Mouse (Mus musculus) heart, adult 2 months (tissue): Measurements from ENCODE around the gene Cavin3. TPM values are rescaled to one million over a fixed set of nuclear protein-coding genes. Genes with fewer than 3 reads are reported as not detected.
A peak's percentile ranks its signal among the peaks of the same experiment; 100 is the strongest.

Experiments used
- DNase-seq, 2 experiments: peaks; one replicate each; pipeline ENCODE4 v3.0.0; 2021
- H3K27ac ChIP-seq: fragments of 200-600 bp; 2 replicates; pipeline ENCODE4 v1.8.1; 2022
- H3K27me3 ChIP-seq: fragments of 200-500 bp; 2 replicates; pipeline ENCODE4 v1.6.1; 2012; ENCODE audit warnings: mild to moderate bottlenecking, low read length, inconsistent platforms, mixed read lengths; ENCODE audit not compliant: control insufficient read depth, insufficient read depth
- H3K36me3 ChIP-seq: fragments of 200-500 bp; 2 replicates; pipeline ENCODE4 v1.6.1; 2012; ENCODE audit warnings: low read length, inconsistent platforms; ENCODE audit not compliant: control insufficient read depth, insufficient read depth
- H3K4me1 ChIP-seq: fragments of 200-500 bp; 2 replicates; pipeline ENCODE4 v1.6.1; 2011; ENCODE audit warnings: low read length; ENCODE audit not compliant: control insufficient read depth, insufficient read depth
- H3K4me3 ChIP-seq: fragments of 200-600 bp; 2 replicates; pipeline ENCODE4 v1.8.1; 2022
- H3K79me2 ChIP-seq: fragments of 200-500 bp; replicated peaks from 2 replicates; pipeline ENCODE4 v1.6.1; 2012; ENCODE audit warnings: mild to moderate bottlenecking, inconsistent platforms, low read length, moderate library complexity, mixed read lengths; ENCODE audit not compliant: control insufficient read depth, insufficient read depth
- H3K9ac ChIP-seq: fragments of 200-500 bp; 2 replicates; pipeline ENCODE4 v1.6.1; 2012; ENCODE audit warnings: low read depth, mild to moderate bottlenecking, control low read depth, inconsistent platforms, low read length, mixed read lengths
- CTCF ChIP-seq: fragments of 200-600 bp; IDR thresholded peaks from 2 replicates; pipeline ENCODE4 v1.8.1; 2022; ENCODE audit warnings: antibody characterized with exemption, mild to moderate bottlenecking, moderate library complexity
- EP300 ChIP-seq: fragments of 200-500 bp; IDR thresholded peaks from 2 replicates; pipeline ENCODE4 v1.6.1; 2011; ENCODE audit warnings: low read depth, low read length, control low read depth; ENCODE audit not compliant: insufficient read depth
- POLR2A ChIP-seq: fragments of 200-500 bp; IDR thresholded peaks from 2 replicates; pipeline ENCODE4 v1.6.1; 2011; ENCODE audit warnings: mild to moderate bottlenecking, low read depth, low read length, control low read depth; ENCODE audit not compliant: insufficient read depth
- WGBS: fragments of 180-500 bp; shearing (Covaris S2); methylation state at CpG from one replicate; pipeline ENCODE4 v1.1.7; 2018; 5-methylcytosine and 5-hydroxymethylcytosine counted together
- intact Hi-C: fragments of 180-260 bp; cut with DNase I; formaldehyde crosslinking; loops from one replicate; pipeline ENCODE4 v1.15.1; 2025
- polyA plus RNA-seq: library from polyadenylated mRNA; depleted of rRNA; stranded (reverse); fragments of >200 nt; gene quantifications from 2 replicates; pipeline ENCODE4 v1.2.3, GENCODE M21; 2012
- total RNA-seq, 2 experiments: library from RNA; stranded (reverse); gene quantifications; 2 replicates each; pipeline ENCODE4 v1.2.3; 2021

The Cavin3 gene
- total and polyA plus RNA-seq, 3 experiments, result 17.5 to 24.0 (median 21.0) TPM

DNA sequence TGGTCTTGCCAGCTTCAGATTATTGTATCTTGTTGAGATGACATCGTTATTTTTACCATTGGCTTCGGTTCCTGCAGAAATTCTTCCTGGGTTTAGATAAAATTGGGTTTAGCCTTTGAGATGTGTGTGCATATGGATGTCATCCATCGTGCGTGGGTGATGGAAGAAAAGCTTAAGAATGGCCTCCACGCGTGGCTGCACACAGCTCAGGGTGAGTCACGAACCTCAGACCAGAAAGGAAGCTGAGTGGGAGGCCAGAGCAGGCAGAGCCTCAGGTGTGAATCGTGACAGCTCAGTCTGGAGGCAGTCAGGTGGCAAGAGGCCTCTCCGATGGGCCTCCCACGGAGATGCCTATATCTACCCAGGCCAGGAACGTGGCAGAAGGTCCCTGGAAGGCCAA lies 37.2 kb upstream of the Cavin3 start:
- Histone ChIP-seq H3K4me3 (no peak overlapping the region), H3K27me3 (no peaks in the 10 kb centered on the region), H3K27ac (no peak overlapping the region), H3K79me2 (no peaks in the 10 kb centered on the region), H3K4me1 (no peaks in the 10 kb centered on the region), H3K9ac (no peak overlapping the region), H3K36me3 (no peaks in the 10 kb centered on the region)
- TF ChIP-seq CTCF (no peak), POLR2A (no peak)
- 66% methylated on average over 11 of the region's 11 CpGs for WGBS
- intact Hi-C loops, result loop anchor here (10.0 kb wide), 1 partner anchor 265 kb away; no protein-coding TSS in a partner anchor
- no peak for DNase-seq

DNA sequence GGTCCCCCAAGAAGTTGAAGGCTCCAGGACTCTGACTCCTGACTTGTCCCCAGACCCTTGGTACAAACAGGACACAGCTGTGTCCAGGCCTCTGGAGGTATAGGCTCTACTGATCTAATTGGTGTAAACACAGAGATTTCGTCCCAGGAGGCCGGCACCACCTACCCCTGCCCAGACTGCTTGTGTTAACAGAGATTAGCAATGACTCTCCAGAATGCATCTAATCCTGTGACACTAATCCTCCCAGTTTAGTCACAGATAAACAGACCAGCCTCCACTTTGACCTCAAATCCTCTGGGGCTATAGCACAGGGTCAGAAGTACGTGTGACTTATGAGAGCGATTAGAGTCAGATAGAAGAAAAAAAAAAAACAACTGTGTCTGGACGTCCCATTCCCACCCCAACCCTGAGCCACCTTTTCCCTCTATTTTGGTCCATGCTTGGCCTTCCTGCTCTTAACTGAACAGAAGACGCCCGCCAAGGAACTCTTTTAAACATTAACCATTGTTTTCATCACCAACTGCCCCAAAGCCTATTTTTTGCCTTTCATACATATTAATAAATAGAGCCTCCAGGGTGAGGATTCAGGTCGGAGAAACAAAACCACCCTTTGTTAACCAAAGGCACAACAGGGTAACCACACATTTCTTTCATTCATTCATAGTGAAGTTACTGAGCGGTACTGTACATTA lies 34.7 kb upstream of the Cavin3 start:
- Histone ChIP-seq H3K79me2 (no peaks in the 10 kb centered on the region), H3K4me1 (no peaks in the 10 kb centered on the region), H3K27ac (no peak overlapping the region), H3K9ac (no peak overlapping the region), H3K27me3 (no peaks in the 10 kb centered on the region), H3K4me3 (no peak overlapping the region), H3K36me3 (no peaks in the 10 kb centered on the region)
- WGBS, result 48% methylated on average over 9 of the region's 9 CpGs
- TF ChIP-seq EP300 (no peak), POLR2A (no peak), CTCF (no peak)
- intact Hi-C loops, result loop anchor here (10.0 kb wide), 1 partner anchor 262 kb away; no protein-coding TSS in a partner anchor
- DNase-seq, result no peak

DNA sequence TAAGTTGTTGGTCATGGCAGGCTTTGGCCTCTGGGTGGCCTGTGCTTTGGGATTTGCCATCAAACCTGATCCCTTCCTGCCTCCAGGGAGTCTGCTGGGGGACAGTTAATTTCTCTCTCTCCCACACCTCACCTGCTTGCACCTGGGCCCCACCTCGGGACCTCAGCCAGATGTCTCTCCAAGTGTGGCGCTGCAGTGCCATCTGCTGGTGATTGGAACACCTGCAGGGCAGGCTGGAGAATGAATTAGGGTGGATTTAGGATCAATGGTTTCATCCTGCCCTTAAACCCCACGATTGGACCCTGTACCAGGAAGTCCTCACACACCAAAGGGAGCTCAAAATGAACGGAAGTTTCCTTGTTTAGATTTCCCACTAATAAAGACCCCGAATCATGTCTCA lies 33.1 kb upstream of the Cavin3 start:
- WGBS, result 8% methylated on average over 5 of the region's 5 CpGs
- intact Hi-C loops, result loop anchor here (1.0 to 10.0 kb wide), 4 partner anchors 32 to 344 kb away; partner anchors contain the start of gene Cavin3
- DNase-seq, result peak; percentile 38 to 73

DNA sequence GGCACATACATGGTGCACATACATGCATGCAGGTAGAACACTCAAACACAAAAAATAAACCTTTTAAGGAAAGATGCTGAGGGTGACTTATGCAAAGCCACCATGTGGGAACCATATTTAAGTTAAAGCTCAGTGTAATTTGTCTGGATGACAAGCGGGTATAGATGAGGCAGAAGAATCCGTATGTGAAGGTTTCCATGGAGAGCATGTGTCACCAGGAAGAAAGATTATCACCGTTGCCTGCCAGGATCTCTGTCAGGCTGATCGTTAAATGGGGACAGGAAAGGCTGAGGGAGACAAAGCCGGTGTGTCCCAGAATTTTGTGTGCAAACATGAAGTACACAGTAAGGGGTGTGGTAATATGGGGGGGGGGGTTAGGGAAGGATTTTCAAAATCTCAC lies 32.5 kb upstream of the Cavin3 start:
- no peaks in the 10 kb centered on the region for H3K79me2 ChIP-seq
- no peak for DNase-seq
- no peak overlapping the region for H3K27ac ChIP-seq
- WGBS, result 50% methylated on average over 5 of the region's 5 CpGs
- H3K36me3 ChIP-seq, result no peaks in the 10 kb centered on the region
- H3K4me1 ChIP-seq, result no peaks in the 10 kb centered on the region
- TF ChIP-seq EP300 (no peak), POLR2A (no peak), CTCF (no peak)
- intact Hi-C loops, result loop anchor here (2.0 to 10.0 kb wide), 3 partner anchors 32 to 344 kb away; partner anchors contain the start of gene Cavin3
- H3K4me3 ChIP-seq, result no peak overlapping the region
- H3K27me3 ChIP-seq, result no peaks in the 10 kb centered on the region
- H3K9ac ChIP-seq, result no peak overlapping the region

More for the DNA sequence above, 33.1 kb upstream of the Cavin3 start:
- no peak overlapping the region for H3K9ac ChIP-seq
- H3K4me3 ChIP-seq, result no peak overlapping the region
- TF ChIP-seq EP300 (peak; percentile 83), CTCF (peak; percentile 100), POLR2A (no peak)
- H3K36me3 ChIP-seq, result no peaks in the 10 kb centered on the region
- H3K4me1 ChIP-seq, result no peaks in the 10 kb centered on the region
- H3K27ac ChIP-seq, result no peak overlapping the region
- no peaks in the 10 kb centered on the region for H3K79me2 ChIP-seq
- H3K27me3 ChIP-seq, result no peaks in the 10 kb centered on the region

DNA sequence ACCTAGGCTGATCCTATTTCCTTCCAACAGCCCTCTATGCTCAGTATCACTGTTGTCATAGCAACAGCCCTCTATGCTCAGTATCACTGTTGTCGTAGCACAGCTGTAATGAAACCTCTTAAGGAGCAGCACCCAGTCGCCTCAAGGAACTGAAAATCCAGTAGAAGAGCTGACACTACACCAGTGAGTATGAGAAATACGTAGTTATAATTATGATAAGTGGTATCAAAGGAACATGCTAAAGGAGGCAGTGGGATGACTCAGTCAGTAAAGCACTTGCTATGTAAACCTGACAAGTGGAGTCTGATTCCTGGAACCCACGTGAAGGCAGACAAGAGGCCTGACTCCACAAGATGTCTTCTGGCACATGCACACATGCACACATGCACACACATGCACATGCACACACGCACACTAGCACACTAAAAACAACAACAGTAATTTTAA lies 31.8 kb upstream of the Cavin3 start:
- 57% methylated on average over 5 of the region's 5 CpGs for WGBS
- H3K9ac ChIP-seq, result no peak overlapping the region
- H3K27me3 ChIP-seq, result no peaks in the 10 kb centered on the region
- TF ChIP-seq POLR2A (no peak), CTCF (no peak), EP300 (no peak)
- no peaks in the 10 kb centered on the region for H3K79me2 ChIP-seq
- DNase-seq, result no peak
- no peak overlapping the region for H3K4me3 ChIP-seq
- intact Hi-C loops, result loop anchor here (2.0 to 10.0 kb wide), 3 partner anchors 31 to 343 kb away; partner anchors contain the start of gene Cavin3
- no peak overlapping the region for H3K27ac ChIP-seq
- H3K36me3 ChIP-seq, result no peaks in the 10 kb centered on the region
- H3K4me1 ChIP-seq, result no peaks in the 10 kb centered on the region

DNA sequence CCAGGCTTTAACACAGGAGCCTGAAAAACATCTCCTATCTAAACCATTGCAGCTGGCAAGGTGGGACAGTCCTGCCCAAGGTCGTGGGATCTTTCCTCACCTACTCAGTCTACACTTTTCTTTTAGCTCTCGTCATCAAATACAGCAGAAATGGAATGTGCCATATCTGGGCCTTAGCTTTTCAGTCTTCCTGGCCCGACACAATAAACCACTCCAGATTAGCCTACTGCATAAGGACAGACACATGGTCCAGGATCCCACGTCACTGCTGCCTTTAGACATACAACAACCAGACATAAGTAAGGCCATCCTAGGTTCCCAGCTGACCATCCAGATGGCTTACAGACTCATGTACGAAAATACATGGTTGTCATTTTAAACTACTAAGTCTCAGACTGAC lies 28.0 kb upstream of the Cavin3 start:
- 55% methylated on average over 5 of the region's 5 CpGs for WGBS
- Histone ChIP-seq H3K27ac (no peak overlapping the region), H3K27me3 (no peaks in the 10 kb centered on the region), H3K36me3 (no peaks in the 10 kb centered on the region), H3K79me2 (no peaks in the 10 kb centered on the region), H3K9ac (no peak overlapping the region), H3K4me1 (no peaks in the 10 kb centered on the region), H3K4me3 (no peak overlapping the region)
- DNase-seq, result no peak
- TF ChIP-seq POLR2A (no peak), EP300 (no peak)
- intact Hi-C loops, result loop anchor here (10.0 kb wide), 1 partner anchor 255 kb away; no protein-coding TSS in a partner anchor
